Mouse (Mus musculus): Measurements from ENCODE around the gene Prr9. TPM values are rescaled to one million over a fixed set of nuclear protein-coding genes. Genes with fewer than 3 reads are reported as not detected.
A peak's percentile ranks its signal among the peaks of the same experiment; 100 is the strongest.

Prr9 gene
- polyA plus RNA-seq, 1 experiment from 2014 or later: not detected

DNA sequence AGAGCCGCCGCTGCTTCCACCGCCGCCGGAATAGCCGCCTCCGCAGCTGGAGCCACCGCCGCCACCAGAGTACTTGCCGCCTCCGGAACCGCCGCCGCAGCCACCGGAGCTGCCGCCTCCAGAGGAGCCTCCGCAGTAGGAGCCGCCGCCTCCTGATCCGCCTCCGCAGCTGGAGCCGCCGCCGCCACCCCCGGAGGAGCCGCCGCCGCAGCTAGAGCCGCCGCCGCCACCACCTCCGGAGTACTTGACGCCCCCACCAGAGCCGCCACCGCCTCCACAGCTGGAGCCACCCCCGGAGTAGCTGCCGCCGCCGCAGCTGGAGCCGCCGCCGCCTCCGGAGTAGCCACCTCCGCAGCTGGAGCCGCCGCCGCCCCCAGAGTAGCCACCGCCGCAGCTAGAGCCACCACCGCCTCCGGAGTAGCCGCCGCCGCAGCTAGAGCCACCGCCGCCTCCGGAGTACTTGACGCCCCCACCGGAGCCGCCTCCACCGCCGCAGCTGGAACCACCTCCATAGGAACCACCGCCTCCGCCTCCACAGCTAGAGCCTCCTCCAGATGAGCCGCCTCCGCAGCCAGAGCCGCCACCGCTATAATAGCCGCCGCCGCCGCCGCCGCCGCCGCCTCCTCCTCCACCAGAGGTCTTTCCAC, 42.3 kb downstream of the Prr9 start:
- H3K4me1 ChIP-seq: peaks cover 8% of the 10 kb centered on the region; the same call in 1 of the 2 replicates
- WGBS: 2% methylated on average over 56 of the region's 76 CpGs
- peak overlapping the region; percentile 90 for H3K4me2 ChIP-seq (replicated peaks)
- no peaks in the 10 kb centered on the region for H3K36me3 ChIP-seq
- no peaks in the 10 kb centered on the region for H3K9me3 ChIP-seq (replicated peaks)
- peak overlapping the region; percentile 80 for H3K9ac ChIP-seq
- ATAC-seq (ENCODE audit: low FRiP score): peak; percentile 81
- H3K27me3 ChIP-seq: peaks cover 20% of the 10 kb centered on the region
- H3K27ac ChIP-seq: peak overlapping the region; percentile 95
- peak overlapping the region; percentile 72 for H3K4me3 ChIP-seq

DNA sequence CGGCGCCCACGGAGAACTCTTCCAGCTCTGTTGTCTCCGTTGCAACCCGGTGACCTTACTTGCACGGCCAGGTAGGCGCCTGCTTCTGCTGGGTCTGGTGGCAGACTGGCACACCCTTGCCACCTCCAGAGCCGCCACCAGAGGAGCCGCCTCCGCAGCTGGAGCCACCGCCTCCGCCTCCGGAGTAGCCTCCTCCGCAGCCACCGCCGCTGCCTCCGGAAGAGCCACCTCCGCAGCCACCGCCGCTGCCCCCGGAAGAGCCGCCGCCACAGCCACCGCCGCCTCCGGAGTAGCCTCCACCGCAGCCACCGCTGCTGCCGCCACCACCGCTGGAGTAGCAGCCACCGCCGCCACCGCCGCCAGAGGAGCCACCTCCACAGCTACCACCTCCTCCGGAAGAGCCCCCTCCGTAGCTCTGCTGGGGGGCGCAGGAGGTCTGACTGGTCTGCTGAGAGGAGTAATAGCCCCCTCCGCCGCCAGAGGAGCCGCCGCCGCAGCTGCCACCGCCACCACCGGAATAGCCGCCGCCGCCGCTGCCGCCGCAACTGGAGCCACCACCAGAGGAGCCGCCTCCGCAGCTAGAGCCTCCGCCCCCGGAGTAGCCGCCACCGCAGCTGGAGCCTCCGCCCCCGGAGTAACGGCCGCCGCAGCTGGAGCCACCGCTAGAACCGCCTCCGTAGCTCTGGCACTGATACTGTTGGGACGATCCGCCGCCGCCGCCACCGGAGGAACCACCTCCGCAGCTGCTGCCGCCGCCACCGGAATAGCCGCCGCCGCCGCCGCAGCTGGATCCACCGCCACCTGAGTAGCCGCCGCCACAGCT, 43.1 kb downstream of the Prr9 start:
- ATAC-seq (ENCODE audit: low FRiP score): peak; percentile 83
- Histone ChIP-seq H3K9ac (peak overlapping the region; percentile 80), H3K27ac (peak overlapping the region; percentile 95), H3K4me3 (peak overlapping the region; percentile 72), H3K4me1 (peaks cover 8% of the 10 kb centered on the region; the same call in 1 of the 2 replicates), H3K4me2 (replicated peaks) (peak overlapping the region; percentile 90), H3K36me3 (no peaks in the 10 kb centered on the region), H3K27me3 (peaks cover 20% of the 10 kb centered on the region), H3K9me3 (replicated peaks) (no peaks in the 10 kb centered on the region)
- under 1% methylated on average over 62 of the region's 82 CpGs for WGBS

Other genes starting within 250 kb of the Prr9 start
- not detected in 2 replicates for gene Pglyrp3, start 109.4 kb downstream of the Prr9 start, polyA plus RNA-seq (2016; fragmentation: Nextera tagmentation; extraction: Ambion mirVana)
- 7.0 and 8.0 TPM in 2 replicates for gene Lor, start 40.8 kb downstream of the Prr9 start, polyA plus RNA-seq (2016; fragmentation: Nextera tagmentation; extraction: Ambion mirVana)
- not detected in 2 replicates for gene Lelp1, start 18.8 kb upstream of the Prr9 start, polyA plus RNA-seq (2016; fragmentation: Nextera tagmentation; extraction: Ambion mirVana)
- gene Sprr2a1, start 91.9 kb upstream of the Prr9 start, polyA plus RNA-seq (2016; fragmentation: Nextera tagmentation; extraction: Ambion mirVana): not detected in 2 replicates
- 0.34 and 0.80 TPM in 2 replicates for gene Sprr2a2, start 92.0 kb upstream of the Prr9 start, polyA plus RNA-seq (2016; fragmentation: Nextera tagmentation; extraction: Ambion mirVana)
- gene Sprr2a3, start 161.5 kb upstream of the Prr9 start, polyA plus RNA-seq (2016; fragmentation: Nextera tagmentation; extraction: Ambion mirVana): not detected in 2 replicates
- gene Sprr2b, start 192.7 kb upstream of the Prr9 start, polyA plus RNA-seq (2016; fragmentation: Nextera tagmentation; extraction: Ambion mirVana): 2.5 TPM in 2 replicates
- not detected in 2 replicates for gene Sprr2d, start 215.2 kb upstream of the Prr9 start, polyA plus RNA-seq (2016; fragmentation: Nextera tagmentation; extraction: Ambion mirVana)
- gene Sprr2e, start 228.2 kb upstream of the Prr9 start, polyA plus RNA-seq (2016; fragmentation: Nextera tagmentation; extraction: Ambion mirVana): not detected in 2 replicates
- gene Sprr2f, start 241.2 kb upstream of the Prr9 start, polyA plus RNA-seq (2016; fragmentation: Nextera tagmentation; extraction: Ambion mirVana): not detected in 2 replicates